ENCODE assay signal across 15 mouse cellular contexts in the genomic region with DNA sequence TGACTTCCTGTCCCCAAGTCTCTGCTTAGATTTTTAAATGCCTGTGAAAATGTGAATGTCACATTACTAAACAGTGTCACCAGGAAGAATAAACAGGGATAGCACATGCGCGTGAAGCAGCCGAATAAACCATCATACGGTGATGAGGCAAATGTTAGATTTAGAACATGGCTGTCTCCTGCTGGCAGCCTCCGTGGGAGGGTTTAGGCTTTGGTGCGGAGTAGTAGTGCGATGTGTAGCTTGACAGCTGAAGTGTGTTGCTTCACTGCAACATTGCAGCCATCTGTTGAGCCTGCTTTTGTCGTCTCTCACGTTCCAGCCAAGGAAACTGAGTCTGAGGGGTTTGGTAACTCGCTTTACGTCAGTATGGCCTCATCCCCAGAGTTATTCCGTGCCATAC.
DNase-seq lines count a peak whose midpoint lies in the region; ATAC-seq and TF ChIP-seq lines count a peak whose summit lies in the region.
"Had no signal": no experiment of that assay in that cellular context is flagged by ENCODE, and none has a peak within 500 bp of the region (broad histone marks: within the 10 kb centered on the region; RNA-seq: fewer than 3 reads in every experiment).

No protein-coding gene starts in this region.

- no peak overlapping the region for H3K4me2 ChIP-seq in lung, postnatal 0 days (replicated peaks; ENCODE audit: low read depth, low read length)
- H3K4me2 ChIP-seq in hindbrain, embryonic 12.5 days (replicated peaks), result no peak overlapping the region
- H3K4me2 ChIP-seq: midbrain, embryonic 13.5 days had no signal

- TF ChIP-seq EP300 in lung, postnatal 0 days (IDR thresholded peaks at IDR 0.05), result no peak

- no peaks in the 10 kb centered on the region for H3K36me3 ChIP-seq in lung, postnatal 0 days (ENCODE audit: insufficient read depth, low read length)
- H3K36me3 ChIP-seq in hindbrain, embryonic 12.5 days, result no peaks in the 10 kb centered on the region
- H3K36me3 ChIP-seq: midbrain, embryonic 13.5 days had no signal

- WGBS in lung, postnatal 0 days, result 59% methylated on average over 12 of the region's 12 CpGs
- WGBS in hindbrain, embryonic 12.5 days, result 87% methylated on average over 12 of the region's 12 CpGs

- H3K4me3 ChIP-seq in lung, postnatal 0 days (ENCODE audit: low read depth, low read length), result no peak overlapping the region
- H3K4me3 ChIP-seq in hindbrain, embryonic 12.5 days, result no peak overlapping the region
- H3K4me3 ChIP-seq: heart, adult 2 months; midbrain, embryonic 13.5 days had no signal

- no peak for TF ChIP-seq CTCF in lung, postnatal 0 days (IDR thresholded peaks at IDR 0.05)

- peak; percentile 81 for ATAC-seq in frontal cortex, adult (ENCODE audit: low TSS enrichment)
- peak; percentile 75 for ATAC-seq in lung, postnatal 0 days
- ATAC-seq in hindbrain, embryonic 12.5 days (ENCODE audit: low FRiP score), result no peak
- ATAC-seq: midbrain, embryonic 13.5 days had no signal

- H3K27me3 ChIP-seq in lung, postnatal 0 days (replicated peaks; ENCODE audit: insufficient read depth, low read length), result no peaks in the 10 kb centered on the region
- H3K27me3 ChIP-seq in hindbrain, embryonic 12.5 days, result no peaks in the 10 kb centered on the region
- H3K27me3 ChIP-seq: midbrain, embryonic 13.5 days had no signal

- H3K4me1 ChIP-seq in lung, postnatal 0 days (ENCODE audit: insufficient read depth, low read depth, low read length), result no peaks in the 10 kb centered on the region
- no peaks in the 10 kb centered on the region for H3K4me1 ChIP-seq in hindbrain, embryonic 12.5 days
- H3K4me1 ChIP-seq: midbrain, embryonic 13.5 days had no signal

- H3K9ac ChIP-seq in lung, postnatal 0 days (replicated peaks; ENCODE audit: low read depth), result no peak overlapping the region
- no peak overlapping the region for H3K9ac ChIP-seq in hindbrain, embryonic 12.5 days
- H3K9ac ChIP-seq: midbrain, embryonic 13.5 days had no signal

- no peak for DNase-seq in frontal cortex, postnatal 25 days (ENCODE audit: low spot score in 2 of 2)
- DNase-seq in lung, postnatal 0 days (ENCODE audit: low spot score), result peak; percentile 55
- no peak for DNase-seq in lung, postnatal 14 days
- peak; percentile 27 to 39 for DNase-seq in layer of hippocampus, adult 8-10 months (ENCODE audit: low spot score in 2 of 2)
- peak; percentile 40 for DNase-seq in telencephalon, adult 2 months (ENCODE audit: low read depth, low spot score)
- DNase-seq in heart, adult 9 months (ENCODE audit: low spot score in 2 of 2), result no peak
- DNase-seq: adrenal gland, postnatal 25 days; B cell, adult 2 months; cerebellum, adult 9-10 months; heart, adult 2 months; heart, postnatal 14 days; thymus, postnatal 14 days had no signal

- no peaks in the 10 kb centered on the region for H3K9me3 ChIP-seq in lung, postnatal 0 days (ENCODE audit: low read length)
- no peaks in the 10 kb centered on the region for H3K9me3 ChIP-seq in hindbrain, embryonic 12.5 days (replicated peaks)
- H3K9me3 ChIP-seq: midbrain, embryonic 13.5 days had no signal

- no peak overlapping the region for H3K27ac ChIP-seq in lung, postnatal 0 days (ENCODE audit: low read length)
- no peak overlapping the region for H3K27ac ChIP-seq in hindbrain, embryonic 12.5 days
- H3K27ac ChIP-seq: midbrain, embryonic 13.5 days had no signal

Comparison
In these comparisons a context has a peak if more than half of its experiments do, and no peak if none do; other contexts are left out.
1. DNase-seq: peak in lung, postnatal 0 days (single experiment), layer of hippocampus, adult 8-10 months (2 of 2) and telencephalon, adult 2 months (single experiment); none in frontal cortex, postnatal 25 days (0 of 2), lung, postnatal 14 days (single experiment) and heart, adult 9 months (0 of 2).